Mouse (Mus musculus) forebrain, embryonic 12.5 days (tissue): ENCODE measurements around the gene Trub2. TPM values are rescaled to one million over a fixed set of nuclear protein-coding genes. Genes with fewer than 3 reads are reported as not detected.

ENCODE experiments used
- ATAC-seq: fragments of 200-750 bp; cut with Nextera tagmentation; 2 replicates; pipeline ENCODE4 v1.8.0; 2017; ENCODE audit warnings: moderate TSS enrichment; ENCODE audit not compliant: low FRiP score
- H3K27ac ChIP-seq: fragments of 300-500 bp; sonication (generic); 2 replicates; pipeline ENCODE4 v1.5.1; 2016; ENCODE audit warnings: mild to moderate bottlenecking
- H3K27me3 ChIP-seq: fragments of 300-500 bp; sonication (generic); 2 replicates; pipeline ENCODE4 v1.6.1; 2016; ENCODE audit warnings: mild to moderate bottlenecking
- H3K36me3 ChIP-seq: fragments of 300-500 bp; sonication (generic); replicated peaks from 2 replicates; pipeline ENCODE4 v1.6.1; 2016; ENCODE audit warnings: mild to moderate bottlenecking
- H3K4me1 ChIP-seq: fragments of 300-500 bp; sonication (generic); 2 replicates; pipeline ENCODE4 v1.6.1; 2016
- H3K4me2 ChIP-seq: fragments of 300-500 bp; sonication (generic); 2 replicates; pipeline ENCODE4 v1.6.1; 2016; ENCODE audit warnings: mild to moderate bottlenecking, moderate library complexity
- H3K4me3 ChIP-seq: fragments of 300-500 bp; sonication (generic); replicated peaks from 2 replicates; pipeline ENCODE4 v1.5.1; 2016; ENCODE audit warnings: mild to moderate bottlenecking
- H3K9ac ChIP-seq: fragments of 300-500 bp; sonication (generic); 2 replicates; pipeline ENCODE4 v1.6.1; 2016; ENCODE audit warnings: mild to moderate bottlenecking
- H3K9me3 ChIP-seq: fragments of 300-500 bp; sonication (generic); 2 replicates; pipeline ENCODE4 v1.6.1; 2016
- WGBS: fragments of 180-500 bp; shearing (Covaris S2); methylation state at CpG from one replicate; pipeline ENCODE4 v1.1.7; 2016; 5-methylcytosine and 5-hydroxymethylcytosine counted together
- polyA plus RNA-seq: library from polyadenylated mRNA; unstranded; fragments of >200 nt; fragmentation: Nextera tagmentation; extraction: Ambion mirVana; gene quantifications from 2 replicates; pipeline ENCODE4 v1.2.1, GENCODE M21; 2016

Trub2 gene
- polyA plus RNA-seq = 40.0 and 42.5 TPM in 2 replicates

- Histone ChIP-seq H3K27ac (peak within 1 kb of the TSS; percentile 75), H3K4me2 (peak within 1 kb of the TSS; percentile 79), H3K9me3 (no peaks in the 10 kb centered on the region), H3K36me3 (peaks cover 60% of the 10 kb centered on the region), H3K27me3 (no peaks in the 10 kb centered on the region), H3K9ac (peak within 1 kb of the TSS; percentile 75), H3K4me3 (peak within 1 kb of the TSS; percentile 78), H3K4me1 (peaks cover 17% of the 10 kb centered on the region)
- peak; percentile 84 for ATAC-seq
- under 1% methylated on average over 45 of the region's 45 CpGs for WGBS
Measured at GRCm38 (mm10) chr2:29787937-29788681, at the start of gene Trub2. Gene Trub2 (minus strand): TSS chr2:29788502.

GRCm38 (mm10) chr2:29835391-29835899 is 47.1 kb upstream of the Trub2 start:
- Histone ChIP-seq H3K9ac (peak overlapping the region; percentile 26), H3K4me3 (no peak overlapping the region), H3K4me2 (0 out of 2 replicates have a peak overlapping the region, but pooled peaks have one; percentile 10), H3K27ac (peak overlapping the region; percentile 75), H3K27me3 (peaks cover 62% of the 10 kb centered on the region), H3K36me3 (peaks cover 9% of the 10 kb centered on the region), H3K9me3 (no peaks in the 10 kb centered on the region), H3K4me1 (peaks cover 49% of the 10 kb centered on the region)
- 5% methylated on average over 2 of the region's 2 CpGs for WGBS
- peak; percentile 63 for ATAC-seq

GRCm38 (mm10) chr2:29833796-29834195 is 45.5 kb upstream of the Trub2 start:
- Histone ChIP-seq H3K36me3 (peaks cover 9% of the 10 kb centered on the region), H3K4me2 (no peak overlapping the region), H3K9ac (no peak overlapping the region), H3K4me1 (peaks cover 32% of the 10 kb centered on the region), H3K27ac (no peak overlapping the region), H3K27me3 (peaks cover 49% of the 10 kb centered on the region), H3K9me3 (no peaks in the 10 kb centered on the region), H3K4me3 (no peak overlapping the region)
- no peak for ATAC-seq
- WGBS = 92% methylated on average over 5 of the region's 5 CpGs

GRCm38 (mm10) chr2:29831106-29831505 is 42.8 kb upstream of the Trub2 start:
- Histone ChIP-seq H3K9ac (no peak overlapping the region), H3K4me3 (no peak overlapping the region), H3K4me1 (peaks cover 33% of the 10 kb centered on the region), H3K27ac (no peak overlapping the region), H3K4me2 (no peak overlapping the region), H3K36me3 (peaks cover 6% of the 10 kb centered on the region), H3K27me3 (peaks cover 27% of the 10 kb centered on the region), H3K9me3 (no peaks in the 10 kb centered on the region)
- ATAC-seq = no peak
- 88% methylated on average over 4 of the region's 4 CpGs for WGBS

GRCm38 (mm10) chr2:29827709-29828024 is 39.4 kb upstream of the Trub2 start:
- Histone ChIP-seq H3K9ac (peak overlapping the region; percentile 69), H3K4me2 (peak overlapping the region; percentile 80), H3K36me3 (peaks cover 2% of the 10 kb centered on the region), H3K27me3 (peaks cover 25% of the 10 kb centered on the region), H3K4me3 (peak overlapping the region; percentile 65), H3K27ac (no peak overlapping the region), H3K9me3 (no peaks in the 10 kb centered on the region), H3K4me1 (peaks cover 17% of the 10 kb centered on the region)
- WGBS = 5% methylated on average over 12 of the region's 12 CpGs
- ATAC-seq = no peak

GRCm38 (mm10) chr2:29826926-29827708 is 38.8 kb upstream of the Trub2 start:
- H3K27me3 ChIP-seq = peaks cover 28% of the 10 kb centered on the region
- under 1% methylated on average over 48 of the region's 48 CpGs for WGBS
- H3K4me3 ChIP-seq = peak overlapping the region; percentile 65
- H3K36me3 ChIP-seq = no peaks in the 10 kb centered on the region
- H3K9me3 ChIP-seq = no peaks in the 10 kb centered on the region
- H3K9ac ChIP-seq = peak overlapping the region; percentile 73
- peak overlapping the region; percentile 80 for H3K4me2 ChIP-seq
- peak; percentile 97 for ATAC-seq
- H3K27ac ChIP-seq = peak overlapping the region; percentile 93
- H3K4me1 ChIP-seq = peaks cover 17% of the 10 kb centered on the region

- Histone ChIP-seq H3K4me3 (peak overlapping the region; percentile 65), H3K9me3 (no peaks in the 10 kb centered on the region), H3K27me3 (peaks cover 26% of the 10 kb centered on the region), H3K4me1 (peaks cover 17% of the 10 kb centered on the region), H3K4me2 (peak overlapping the region; percentile 80), H3K36me3 (no peaks in the 10 kb centered on the region), H3K9ac (peak overlapping the region; percentile 73), H3K27ac (peak overlapping the region; percentile 93)
- ATAC-seq = no peak; the same call in 1 of the 2 replicates
- WGBS = 18% methylated on average over 11 of the region's 11 CpGs
Measured at GRCm38 (mm10) chr2:29826318-29826925, 38.1 kb upstream of the Trub2 start.

GRCm38 (mm10) chr2:29820025-29820817 is 31.9 kb upstream of the Trub2 start, which contains the start of gene Urm1:
Gene Urm1 (plus strand): TSS chr2:29820075.
- Histone ChIP-seq H3K36me3 (peaks cover 17% of the 10 kb centered on the region), H3K4me1 (peaks cover 27% of the 10 kb centered on the region), H3K4me2 (peak within 1 kb of the TSS; percentile 61), H3K27ac (peak within 1 kb of the TSS; percentile 95), H3K9me3 (no peaks in the 10 kb centered on the region), H3K27me3 (peaks cover 37% of the 10 kb centered on the region), H3K9ac (peak within 1 kb of the TSS; percentile 54), H3K4me3 (peak within 1 kb of the TSS; percentile 36)
- peak; percentile 80 for ATAC-seq
- WGBS = under 1% methylated on average over 35 of the region's 35 CpGs

- 11% methylated on average over 2 of the region's 2 CpGs for WGBS
- Histone ChIP-seq H3K9me3 (no peaks in the 10 kb centered on the region), H3K4me2 (no peak overlapping the region), H3K36me3 (peaks cover 25% of the 10 kb centered on the region), H3K4me1 (peaks cover 27% of the 10 kb centered on the region), H3K27me3 (peaks cover 39% of the 10 kb centered on the region), H3K9ac (no peak overlapping the region), H3K27ac (0 out of 2 replicates have a peak overlapping the region, but pooled peaks have one; percentile 95), H3K4me3 (no peak overlapping the region)
- no peak for ATAC-seq
Measured at GRCm38 (mm10) chr2:29819363-29819762, 31.1 kb upstream of the Trub2 start.

- Histone ChIP-seq H3K4me1 (peaks cover 27% of the 10 kb centered on the region), H3K4me3 (no peak overlapping the region), H3K9ac (no peak overlapping the region), H3K27ac (0 out of 2 replicates have a peak overlapping the region, but pooled peaks have one; percentile 36), H3K4me2 (peak overlapping the region; percentile 29), H3K27me3 (peaks cover 33% of the 10 kb centered on the region), H3K9me3 (no peaks in the 10 kb centered on the region), H3K36me3 (peaks cover 43% of the 10 kb centered on the region)
- ATAC-seq = peak; percentile 60
- WGBS = 38% methylated on average over 8 of the region's 8 CpGs
Measured at GRCm38 (mm10) chr2:29817426-29818232, 29.3 kb upstream of the Trub2 start.
